Mouse (Mus musculus): ENCODE measurements around the gene Frmd8.

GRCm38 (mm10) chr19:5827044-5827443 is 48.0 kb downstream of the Frmd8 start:
- TF ChIP-seq POLR2A (IDR thresholded peaks at IDR 0.05; ENCODE audit: borderline replicate concordance, extremely low read depth, insufficient read depth, insufficient read length, poor library complexity, severe bottlenecking): no peak
- no peak for TF ChIP-seq CTCF (IDR thresholded peaks at IDR 0.05; ENCODE audit: borderline replicate concordance, extremely low read depth, insufficient read depth, insufficient read length)
